In the genomic region with DNA sequence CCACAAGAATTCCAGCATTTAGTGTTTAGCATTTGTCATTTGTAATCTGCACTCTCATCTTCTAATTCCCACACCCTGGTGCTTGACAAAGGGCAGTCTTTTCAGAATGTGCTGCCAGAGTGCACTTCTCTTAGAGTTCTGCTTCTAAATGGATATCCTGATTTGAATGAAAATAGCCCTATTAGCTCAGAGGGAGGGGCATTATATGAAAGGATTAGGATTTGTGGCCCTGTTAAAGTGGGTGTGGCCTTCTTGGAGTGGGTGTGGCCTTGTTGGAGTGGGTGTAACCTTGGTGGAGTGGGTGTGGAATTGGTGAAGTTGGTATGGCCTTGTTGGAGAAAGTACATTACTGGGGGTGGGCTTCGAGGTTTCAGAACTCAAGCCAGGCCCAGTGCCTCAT, we compare ENCODE assay signal across 23 mouse cellular contexts.
DNase-seq lines count a peak whose midpoint lies in the region; ATAC-seq and TF ChIP-seq lines count a peak whose summit lies in the region.
"Had no signal": no experiment of that assay in that cellular context is flagged by ENCODE, and none has a peak within 500 bp of the region (broad histone marks: within the 10 kb centered on the region; RNA-seq: fewer than 3 reads in every experiment).

No protein-coding gene starts in this region.

- no peaks in the 10 kb centered on the region for H3K9me3 ChIP-seq in forebrain, embryonic 12.5 days
- H3K9me3 ChIP-seq in forebrain, postnatal 0 days (ENCODE audit: low read length): no peaks in the 10 kb centered on the region
- no peaks in the 10 kb centered on the region for H3K9me3 ChIP-seq in neural tube, embryonic 11.5 days (ENCODE audit: control insufficient read depth, low read length)
- no peaks in the 10 kb centered on the region for H3K9me3 ChIP-seq in neural tube, embryonic 15.5 days (replicated peaks)
- no peaks in the 10 kb centered on the region for H3K9me3 ChIP-seq in midbrain, embryonic 14.5 days (ENCODE audit: control insufficient read depth, low read length)
- H3K9me3 ChIP-seq: embryonic facial prominence, embryonic 12.5 days; heart, embryonic 12.5 days; hindbrain, embryonic 10.5 days; limb, embryonic 13.5 days; liver, embryonic 12.5 days had no signal

- TF ChIP-seq CTCF in forebrain, postnatal 0 days (IDR thresholded peaks at IDR 0.05; ENCODE audit: low read depth): no peak

- H3K4me3 ChIP-seq in forebrain, embryonic 12.5 days (replicated peaks): no peak overlapping the region
- no peak overlapping the region for H3K4me3 ChIP-seq in forebrain, postnatal 0 days (ENCODE audit: low read depth, low read length)
- no peak overlapping the region for H3K4me3 ChIP-seq in neural tube, embryonic 11.5 days (ENCODE audit: low read depth, low read length)
- no peak overlapping the region for H3K4me3 ChIP-seq in neural tube, embryonic 15.5 days (replicated peaks)
- no peak overlapping the region for H3K4me3 ChIP-seq in midbrain, embryonic 14.5 days (replicated peaks; ENCODE audit: low read depth, low read length)
- H3K4me3 ChIP-seq: embryonic facial prominence, embryonic 12.5 days; erythroblast, embryonic 14.5 days; heart, embryonic 12.5 days; hindbrain, embryonic 10.5 days; limb, embryonic 13.5 days; liver, embryonic 12.5 days had no signal

- WGBS in forebrain, embryonic 12.5 days: 87% methylated on average over 1 of the region's 1 CpGs
- WGBS in forebrain, postnatal 0 days: 73% methylated on average over 1 of the region's 1 CpGs
- WGBS in neural tube, embryonic 11.5 days: 85% methylated on average over 1 of the region's 1 CpGs
- 88% methylated on average over 1 of the region's 1 CpGs for WGBS in neural tube, embryonic 15.5 days
- 83% methylated on average over 1 of the region's 1 CpGs for WGBS in midbrain, embryonic 14.5 days

- H3K36me3 ChIP-seq in forebrain, embryonic 12.5 days (replicated peaks): no peaks in the 10 kb centered on the region
- no peaks in the 10 kb centered on the region for H3K36me3 ChIP-seq in forebrain, postnatal 0 days (ENCODE audit: insufficient read depth)
- no peaks in the 10 kb centered on the region for H3K36me3 ChIP-seq in neural tube, embryonic 11.5 days (ENCODE audit: control insufficient read depth, insufficient read depth, low read length)
- H3K36me3 ChIP-seq in neural tube, embryonic 15.5 days: no peaks in the 10 kb centered on the region
- H3K36me3 ChIP-seq in midbrain, embryonic 14.5 days (ENCODE audit: control insufficient read depth, insufficient read depth, low read length): no peaks in the 10 kb centered on the region
- H3K36me3 ChIP-seq: embryonic facial prominence, embryonic 12.5 days; heart, embryonic 12.5 days; hindbrain, embryonic 10.5 days; limb, embryonic 13.5 days; liver, embryonic 12.5 days had no signal

- H3K4me1 ChIP-seq in forebrain, embryonic 12.5 days: peaks cover 11% of the 10 kb centered on the region
- no peaks in the 10 kb centered on the region for H3K4me1 ChIP-seq in forebrain, postnatal 0 days (ENCODE audit: insufficient read depth)
- H3K4me1 ChIP-seq in neural tube, embryonic 11.5 days (ENCODE audit: control insufficient read depth, insufficient read depth, low read length): no peaks in the 10 kb centered on the region
- H3K4me1 ChIP-seq in neural tube, embryonic 15.5 days: no peaks in the 10 kb centered on the region
- H3K4me1 ChIP-seq in midbrain, embryonic 14.5 days (ENCODE audit: control insufficient read depth, insufficient read depth, low read length): no peaks in the 10 kb centered on the region
- H3K4me1 ChIP-seq: embryonic facial prominence, embryonic 12.5 days; heart, embryonic 12.5 days; limb, embryonic 13.5 days; liver, embryonic 12.5 days had no signal

- peak; percentile 64 for ATAC-seq in forebrain, embryonic 12.5 days (ENCODE audit: low FRiP score)
- ATAC-seq in forebrain, postnatal 0 days: no peak
- peak; percentile 31; the same call in 1 of the 2 replicates for ATAC-seq in neural tube, embryonic 11.5 days (ENCODE audit: insufficient read depth, low FRiP score, low TSS enrichment)
- ATAC-seq in neural tube, embryonic 15.5 days (ENCODE audit: low FRiP score): no peak
- peak; percentile 24; the same call in 1 of the 2 replicates for ATAC-seq in midbrain, embryonic 14.5 days (ENCODE audit: low FRiP score, low TSS enrichment)
- ATAC-seq: intestine, postnatal 0 days; liver, embryonic 12.5 days had no signal

- no peak overlapping the region for H3K9ac ChIP-seq in forebrain, embryonic 12.5 days
- no peak overlapping the region for H3K9ac ChIP-seq in forebrain, postnatal 0 days
- H3K9ac ChIP-seq in neural tube, embryonic 11.5 days (ENCODE audit: low read length): no peak overlapping the region
- no peak overlapping the region for H3K9ac ChIP-seq in neural tube, embryonic 15.5 days (replicated peaks)
- no peak overlapping the region for H3K9ac ChIP-seq in midbrain, embryonic 14.5 days (replicated peaks; ENCODE audit: low read length)
- H3K9ac ChIP-seq: embryonic facial prominence, embryonic 12.5 days; heart, embryonic 12.5 days; limb, embryonic 13.5 days; liver, embryonic 12.5 days had no signal

- no peak overlapping the region for H3K4me2 ChIP-seq in forebrain, embryonic 12.5 days
- H3K4me2 ChIP-seq in forebrain, postnatal 0 days (ENCODE audit: low read depth): no peak overlapping the region
- H3K4me2 ChIP-seq in neural tube, embryonic 11.5 days (ENCODE audit: low read depth): no peak overlapping the region
- no peak overlapping the region for H3K4me2 ChIP-seq in neural tube, embryonic 15.5 days
- no peak overlapping the region for H3K4me2 ChIP-seq in midbrain, embryonic 14.5 days (ENCODE audit: low read length)
- H3K4me2 ChIP-seq: embryonic facial prominence, embryonic 12.5 days; heart, embryonic 12.5 days; limb, embryonic 13.5 days; liver, embryonic 12.5 days had no signal

- no peak for DNase-seq in forebrain, postnatal 0 days
- DNase-seq in neural tube, embryonic 11.5 days (ENCODE audit: low spot score): no peak
- DNase-seq in ZHBTc4 (ENCODE audit: low read depth, low spot score): peak; percentile 90
- no peak for DNase-seq in midbrain, embryonic 14.5 days
- no peak for DNase-seq in ovary, postnatal 10 days (ENCODE audit: low spot score)
- DNase-seq in kidney, adult 8-10 months: no peak
- DNase-seq: adrenal gland, postnatal 36 days; cerebellum, adult 11-12 months; cerebellum, postnatal 10 days; heart, postnatal 10 days; layer of hippocampus, adult 9-11 months; right cerebral cortex, postnatal 4 days; thymus, postnatal 25 days had no signal

- peak overlapping the region; percentile 75 for H3K27ac ChIP-seq in forebrain, embryonic 12.5 days
- no peak overlapping the region for H3K27ac ChIP-seq in forebrain, postnatal 0 days (ENCODE audit: low read depth, low read length)
- no peak overlapping the region for H3K27ac ChIP-seq in neural tube, embryonic 11.5 days (ENCODE audit: low read depth, low read length)
- H3K27ac ChIP-seq in neural tube, embryonic 15.5 days (replicated peaks): no peak overlapping the region
- no peak overlapping the region for H3K27ac ChIP-seq in midbrain, embryonic 14.5 days (replicated peaks; ENCODE audit: low read depth, low read length)
- H3K27ac ChIP-seq: embryonic facial prominence, embryonic 12.5 days; limb, embryonic 13.5 days; liver, embryonic 12.5 days had no signal

- H3K27me3 ChIP-seq in forebrain, embryonic 12.5 days: no peaks in the 10 kb centered on the region
- no peaks in the 10 kb centered on the region for H3K27me3 ChIP-seq in forebrain, postnatal 0 days (ENCODE audit: insufficient read depth, low read length)
- H3K27me3 ChIP-seq in neural tube, embryonic 11.5 days (ENCODE audit: control insufficient read depth, insufficient read depth, low read length): no peaks in the 10 kb centered on the region
- no peaks in the 10 kb centered on the region for H3K27me3 ChIP-seq in neural tube, embryonic 15.5 days (replicated peaks)
- H3K27me3 ChIP-seq in midbrain, embryonic 14.5 days (ENCODE audit: control insufficient read depth, insufficient read depth, low read length): no peaks in the 10 kb centered on the region
- H3K27me3 ChIP-seq: CH12.LX; embryonic facial prominence, embryonic 12.5 days; heart, embryonic 12.5 days; limb, embryonic 13.5 days; liver, embryonic 12.5 days had no signal

Comparison
In these comparisons a context has a peak if more than half of its experiments do, and no peak if none do; other contexts are left out.
1. ATAC-seq: peak in forebrain, embryonic 12.5 days (single experiment), neural tube, embryonic 11.5 days (single experiment) and midbrain, embryonic 14.5 days (single experiment); none in forebrain, postnatal 0 days (single experiment) and neural tube, embryonic 15.5 days (single experiment).